Mouse (Mus musculus) heart, postnatal 0 days (tissue): ENCODE measurements around the gene Olig2.

ENCODE experiments used
- CTCF ChIP-seq: IDR thresholded peaks from 2 replicates; pipeline ENCODE4 v1.5.1; 2016; ENCODE audit warnings: antibody characterized with exemption, control low read depth, low read depth
- EP300 ChIP-seq: IDR thresholded peaks from 2 replicates; pipeline ENCODE4 v1.6.1; 2016; ENCODE audit warnings: antibody characterized with exemption, low read depth

- TF ChIP-seq CTCF: no peak
- TF ChIP-seq EP300: no peak
Observed at GRCm38 (mm10) chr16:91229072-91229348, 3.8 kb downstream of the Olig2 start.
